Mouse (Mus musculus): ENCODE results near the gene Fam131b.

DNA sequence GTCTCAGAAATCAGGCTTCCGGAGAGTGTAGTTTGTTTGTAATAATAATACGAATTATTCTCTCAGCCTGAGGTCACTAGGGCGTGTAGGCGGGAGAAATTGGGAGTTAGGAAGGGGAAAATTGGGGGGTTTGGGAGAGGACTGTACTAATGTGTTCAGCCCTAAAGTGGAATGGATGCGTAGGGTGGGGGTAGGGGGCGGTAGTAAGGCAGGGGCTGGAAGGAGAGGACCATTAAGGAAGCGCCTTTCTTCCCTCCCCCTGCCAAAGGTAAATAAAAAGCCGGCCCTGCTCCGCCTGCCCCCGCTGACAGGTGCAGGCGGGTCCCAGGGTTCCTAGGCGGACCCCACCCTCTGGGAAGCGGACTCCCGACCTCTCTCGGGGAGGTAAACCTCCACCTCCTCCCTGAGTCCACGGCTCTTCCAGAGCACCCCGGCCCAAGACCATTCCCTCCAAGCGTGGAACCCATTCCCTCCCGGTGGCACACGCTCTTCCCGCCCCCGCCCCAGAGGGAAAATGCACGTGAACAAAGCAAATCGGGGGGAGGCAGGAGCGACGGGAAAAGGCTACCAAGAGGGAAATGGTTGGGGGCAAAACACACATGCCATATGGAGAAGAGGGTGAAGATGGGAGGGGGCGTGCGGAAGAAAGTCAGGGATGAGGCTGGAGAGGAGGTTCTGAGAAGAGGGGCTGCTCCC, 924 bp downstream of the Fam131b start:
- no peak for TF ChIP-seq USF1 (IDR thresholded peaks at IDR 0.05; ENCODE audit: low read depth)
- TF ChIP-seq CTCF (IDR thresholded peaks at IDR 0.05; ENCODE audit: control insufficient read depth, insufficient read depth, insufficient read length): no peak
- TF ChIP-seq MYOD1 (IDR thresholded peaks at IDR 0.05; ENCODE audit: control insufficient read depth, insufficient read length, low read depth): no peak
- TF ChIP-seq MAX (IDR thresholded peaks at IDR 0.05): no peak
- no peak for TF ChIP-seq CEBPB (IDR thresholded peaks at IDR 0.05; ENCODE audit: low read depth)
- no peak for TF ChIP-seq FOSL1 (IDR thresholded peaks at IDR 0.05; ENCODE audit: insufficient read depth, low read length, poor library complexity, severe bottlenecking)
- TF ChIP-seq MYOG (IDR thresholded peaks at IDR 0.05; ENCODE audit: control insufficient read depth, extremely low read depth, insufficient read length): no peak
